Mouse (Mus musculus) heart, postnatal 10 days (tissue): ENCODE measurements around the gene Vav1. TPM values are rescaled to one million over a fixed set of nuclear protein-coding genes. Genes with fewer than 3 reads are reported as not detected.

Experiments
- total RNA-seq, 2 experiments: library from RNA; stranded (reverse); gene quantifications; 2 replicates each; pipeline ENCODE4 v1.2.3; 2021

The Vav1 gene
- total RNA-seq, 2 experiments from 2014 or later, result 1.4 to 2.3 TPM

Other genes with a start within 250 kb of the Vav1 start
- 10 to 100 TPM; 81.4 to 83.4 TPM for gene Khsrp, start 247.6 kb upstream of the Vav1 start, total RNA-seq
- gene Slc25a41, start 237.4 kb upstream of the Vav1 start, total RNA-seq, result not detected
- under 1 TPM; 0.35 to 0.57 TPM for gene Crb3, start 220.0 kb upstream of the Vav1 start, total RNA-seq
- gene Slc25a23, start 219.2 kb upstream of the Vav1 start, total RNA-seq, result 10 to 100 TPM; 75.0 to 86.6 TPM
- 1 to 10 TPM; 1.3 to 2.3 TPM for gene Dennd1c, start 200.6 kb upstream of the Vav1 start, total RNA-seq
- 1 to 10 TPM; 7.0 to 7.4 TPM for gene Tubb4a, start 191.3 kb upstream of the Vav1 start, total RNA-seq
- under 1 TPM; 0.67 to 0.79 TPM for gene Tnfsf9, start 173.8 kb upstream of the Vav1 start, total RNA-seq
- not detected for gene Cd70, start 129.3 kb upstream of the Vav1 start, total RNA-seq
- not detected for gene Tnfsf14, start 84.9 kb upstream of the Vav1 start, total RNA-seq
- 10 to 100 TPM; 42.3 to 66.3 TPM for gene C3, start 51.0 kb upstream of the Vav1 start, total RNA-seq
- 10 to 100 TPM; 26.5 TPM for gene Gpr108, start 30.7 kb upstream of the Vav1 start, total RNA-seq
- 10 to 100 TPM; 57.8 to 72.1 TPM for gene Trip10, start 29.6 kb upstream of the Vav1 start, total RNA-seq
- 1 to 10 TPM; 5.2 to 6.5 TPM for gene Adgre1, start 79.6 kb downstream of the Vav1 start, total RNA-seq